Mouse (Mus musculus) urinary bladder, postnatal 25 days (tissue): ENCODE results near the gene Cxcr5.
"Not testable (repeated sequence)": the region's sequence is repeated elsewhere in the genome, so short reads cannot be mapped to it uniquely, and the experiment has no call there.

Experiments used
- DNase-seq: peaks from one replicate; pipeline ENCODE4 v3.0.0; 2022; ENCODE audit warnings: low spot score

Gene Cxcr5

GRCm38 (mm10) chr9:44587262-44588160, 25.8 kb upstream of the Cxcr5 start:
- DNase-seq: no peak

GRCm38 (mm10) chr9:44586640-44587261, 25.1 kb upstream of the Cxcr5 start:
- no peak for DNase-seq

- no peak for DNase-seq
These were observed 20.7 kb upstream of the Cxcr5 start for GRCm38 (mm10) chr9:44582390-44582789.

DNA sequence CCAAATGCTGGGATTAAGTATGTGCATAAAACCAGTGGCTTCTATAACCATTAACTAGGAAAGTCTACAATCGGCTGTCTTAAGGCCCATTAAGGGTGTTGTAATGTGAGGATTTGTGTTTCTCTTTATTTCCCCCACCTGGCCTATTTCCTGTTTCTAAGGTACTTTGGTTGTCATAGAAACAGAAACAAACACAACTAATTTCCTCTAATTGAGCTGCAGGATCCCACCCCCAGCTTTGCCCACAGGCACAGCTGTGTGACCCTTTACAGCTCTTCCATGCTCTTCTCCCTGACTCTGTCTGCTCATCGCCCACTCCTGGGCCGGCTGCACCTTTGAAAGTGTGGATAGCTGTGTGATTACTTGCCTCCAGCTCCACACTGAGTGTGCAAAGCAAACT, 19.7 kb upstream of the Cxcr5 start:
- DNase-seq: no peak

GRCm38 (mm10) chr9:44580085-44580484, 18.4 kb upstream of the Cxcr5 start:
- no peak for DNase-seq

DNA sequence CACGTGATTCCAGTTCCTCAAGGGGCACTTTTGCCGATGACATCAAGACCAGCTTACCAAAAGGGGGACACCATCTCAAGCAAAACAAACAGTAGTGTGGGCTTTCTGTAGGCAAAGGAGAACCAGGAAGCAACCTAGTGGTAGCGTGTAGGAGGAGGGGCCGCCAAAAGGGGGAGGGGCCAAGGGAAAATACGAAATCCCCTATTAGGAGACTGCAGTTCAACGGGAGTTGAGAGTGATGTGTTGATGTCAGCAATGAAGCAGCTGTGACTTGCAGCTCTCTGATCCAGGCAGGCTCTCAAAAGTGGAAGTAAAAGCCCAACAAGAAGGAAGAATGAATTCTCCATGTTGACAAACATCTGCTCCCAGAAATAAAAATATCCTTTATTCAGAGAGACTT, 17.7 kb upstream of the Cxcr5 start:
- DNase-seq: no peak

GRCm38 (mm10) chr9:44576046-44576445, 14.4 kb upstream of the Cxcr5 start:
- DNase-seq: not testable (repeated sequence)

- no peak for DNase-seq
These were observed 13.4 kb upstream of the Cxcr5 start for GRCm38 (mm10) chr9:44575095-44575494.

DNA sequence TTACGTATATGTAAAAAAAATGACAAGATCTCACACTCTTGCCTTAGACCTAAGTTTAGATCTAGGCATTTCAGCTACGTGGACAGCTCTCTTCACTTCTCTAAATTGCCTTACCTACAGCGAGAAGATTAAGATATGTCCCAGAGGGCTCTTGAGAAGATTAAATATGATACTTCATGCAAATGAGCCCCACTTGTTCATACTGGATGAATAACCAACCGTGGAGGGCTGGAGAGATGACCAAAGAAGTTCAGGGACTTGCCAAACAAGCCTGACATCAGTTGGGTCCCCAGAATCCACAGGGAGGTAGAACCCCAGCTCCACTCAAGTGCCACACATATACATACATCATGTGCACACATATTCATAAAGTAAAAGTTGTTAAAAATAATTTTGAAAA, 11.6 kb upstream of the Cxcr5 start:
- DNase-seq: no peak

DNA sequence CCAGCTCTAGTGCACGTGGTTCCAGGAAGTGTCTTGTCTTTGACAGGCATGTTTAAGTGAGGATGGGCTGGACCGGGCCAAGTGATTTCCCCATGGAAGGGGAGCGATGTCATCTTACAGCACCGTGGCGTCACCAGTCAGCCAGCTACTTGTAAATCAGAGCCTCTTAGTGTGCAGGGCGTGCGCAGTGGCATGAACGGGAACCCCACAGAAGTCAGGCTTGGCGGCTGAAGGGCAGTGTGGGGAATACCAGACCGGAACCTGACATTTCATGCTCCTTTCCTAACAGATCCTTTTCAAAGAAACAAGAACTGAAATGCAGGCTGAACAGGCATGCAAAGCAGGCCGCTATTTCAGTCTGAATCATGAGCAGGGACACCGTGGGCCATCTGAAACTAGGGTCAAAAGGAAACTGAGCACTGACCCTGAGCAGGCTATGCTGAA, 9.3 kb upstream of the Cxcr5 start:
- DNase-seq: no peak

GRCm38 (mm10) chr9:44568083-44568455, 6.4 kb upstream of the Cxcr5 start:
- no peak for DNase-seq

GRCm38 (mm10) chr9:44567338-44568082, 5.8 kb upstream of the Cxcr5 start:
- no peak for DNase-seq

DNA sequence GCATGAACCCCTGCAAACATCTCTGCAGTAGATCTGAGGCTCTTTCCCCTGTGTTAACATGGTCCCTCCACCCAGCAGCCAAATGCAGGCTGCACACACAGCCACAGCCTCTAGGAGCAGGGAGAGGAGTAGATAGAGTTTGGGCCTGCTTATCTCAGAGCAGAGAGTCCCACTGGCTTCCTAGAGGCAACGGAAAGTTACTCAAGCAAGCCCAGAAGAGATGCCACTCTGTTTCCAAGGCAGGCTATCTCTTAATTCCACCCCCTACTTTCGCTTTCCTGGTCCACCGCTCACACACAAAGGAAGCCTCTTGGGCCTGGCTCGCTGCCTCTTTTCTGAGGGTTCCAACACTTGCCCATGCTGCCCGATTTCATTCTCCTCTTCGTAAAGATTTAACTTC, 3.7 kb upstream of the Cxcr5 start:
- no peak for DNase-seq

GRCm38 (mm10) chr9:44562936-44563335, 1.3 kb upstream of the Cxcr5 start:
- DNase-seq: no peak

GRCm38 (mm10) chr9:44552161-44552560, 9.5 kb downstream of the Cxcr5 start:
- peak; percentile 56 for DNase-seq

DNA sequence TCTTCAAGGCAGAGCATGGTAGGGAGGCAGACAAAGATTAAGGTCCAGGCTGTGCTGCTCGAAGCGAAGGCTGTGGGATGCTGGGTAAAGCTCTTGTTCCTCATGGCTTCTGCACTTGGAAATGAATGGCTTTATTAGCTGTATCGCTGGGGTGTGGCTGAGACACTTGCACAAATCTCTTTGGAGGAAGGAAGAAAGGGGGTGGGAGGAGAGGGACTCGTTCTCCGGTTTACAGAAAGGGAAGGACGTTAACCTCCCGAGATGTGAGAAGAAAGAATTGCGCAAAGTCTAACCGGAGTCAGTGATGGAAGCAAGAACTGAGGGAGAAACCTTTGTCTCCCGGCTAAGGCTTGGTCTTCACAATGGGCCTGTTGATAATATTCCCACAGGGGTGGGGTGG, 10.5 kb downstream of the Cxcr5 start:
- DNase-seq: no peak

- DNase-seq: no peak
These were observed 13.1 kb downstream of the Cxcr5 start for GRCm38 (mm10) chr9:44548412-44549152.

GRCm38 (mm10) chr9:44544986-44545385, 16.7 kb downstream of the Cxcr5 start:
- no peak for DNase-seq

GRCm38 (mm10) chr9:44542364-44542763, 19.3 kb downstream of the Cxcr5 start:
- no peak for DNase-seq

DNA sequence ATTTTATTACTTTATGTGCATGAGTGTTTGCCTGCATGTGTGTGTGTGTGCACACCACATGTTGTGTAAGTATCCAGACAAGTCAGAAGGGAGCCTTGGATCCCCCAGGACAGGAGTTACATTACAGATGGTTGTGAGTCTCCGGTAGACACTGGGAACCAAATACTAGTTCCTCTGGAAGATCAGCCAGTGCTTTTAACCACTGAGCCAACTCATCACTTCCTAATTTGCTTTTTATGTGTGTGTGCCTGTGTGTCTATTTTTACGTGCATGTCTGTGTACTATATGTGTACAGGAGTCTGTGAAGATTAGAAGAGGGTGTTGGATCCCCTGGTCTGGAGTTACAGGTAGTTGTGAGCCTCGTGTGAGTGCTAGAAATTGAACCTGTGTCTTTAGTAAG, 21.0 kb downstream of the Cxcr5 start:
- no peak for DNase-seq

- DNase-seq: no peak
These were observed 21.8 kb downstream of the Cxcr5 start for GRCm38 (mm10) chr9:44539816-44540421.
